Mouse (Mus musculus): ENCODE measurements at regions not wholly inside any gene's neighbourhood (a gene's known extent, or its start where the extent isn't known, plus 50 kb on each side); places are given as distances from the start of the nearest gene placed in this dataset.

- H3K9me3 ChIP-seq, result peaks cover 2% of the 10 kb centered on the region; the same call in 1 of the 2 replicates
- H3K27me3 ChIP-seq (replicated peaks; ENCODE audit: low read depth, poor library complexity, severe bottlenecking), result no peaks in the 10 kb centered on the region
- H3K27ac ChIP-seq (replicated peaks), result no peak overlapping the region
- H3K36me3 ChIP-seq (replicated peaks), result no peaks in the 10 kb centered on the region
- 84% methylated on average over 8 of the region's 8 CpGs for WGBS
- H3K4me1 ChIP-seq, result peaks cover 6% of the 10 kb centered on the region
- DNase-seq (ENCODE audit: low spot score), result no peak
- H3K4me3 ChIP-seq, result no peak overlapping the region
These were observed 180.8 kb downstream of the Usp46 start for GRCm38 (mm10) chr5:73887306-73887958.

DNA sequence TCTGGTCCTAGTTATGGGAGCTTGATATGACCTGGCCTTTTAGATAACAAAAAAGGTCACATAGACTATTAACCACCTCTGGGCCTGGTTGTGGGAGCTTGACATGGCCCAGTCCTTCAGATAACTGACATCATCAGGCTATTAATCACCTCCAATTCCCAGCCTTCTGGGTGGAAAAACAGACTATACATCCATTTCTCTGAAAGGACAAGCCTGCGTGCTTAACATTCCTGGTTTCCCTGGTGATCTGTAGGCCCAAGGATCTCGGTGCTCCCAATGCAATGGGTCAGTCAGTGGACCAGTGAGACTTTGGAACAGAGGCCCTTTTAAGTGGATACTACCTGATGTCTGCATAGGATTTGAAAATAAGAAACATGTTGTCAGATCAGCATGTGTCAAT, 179.8 kb downstream of the Usp46 start:
- DNase-seq (ENCODE audit: low spot score), result no peak
- H3K27ac ChIP-seq (replicated peaks), result no peak overlapping the region
- H3K27me3 ChIP-seq (replicated peaks; ENCODE audit: low read depth, poor library complexity, severe bottlenecking), result no peaks in the 10 kb centered on the region
- H3K4me1 ChIP-seq, result 0 out of 2 replicates have a peak, but pooled peaks cover 5% of the 10 kb centered on the region
- WGBS, result 69% methylated on average over 2 of the region's 2 CpGs
- H3K9me3 ChIP-seq, result peaks cover 2% of the 10 kb centered on the region; the same call in 1 of the 2 replicates
- H3K36me3 ChIP-seq (replicated peaks), result no peaks in the 10 kb centered on the region
- H3K4me3 ChIP-seq, result no peak overlapping the region

DNA sequence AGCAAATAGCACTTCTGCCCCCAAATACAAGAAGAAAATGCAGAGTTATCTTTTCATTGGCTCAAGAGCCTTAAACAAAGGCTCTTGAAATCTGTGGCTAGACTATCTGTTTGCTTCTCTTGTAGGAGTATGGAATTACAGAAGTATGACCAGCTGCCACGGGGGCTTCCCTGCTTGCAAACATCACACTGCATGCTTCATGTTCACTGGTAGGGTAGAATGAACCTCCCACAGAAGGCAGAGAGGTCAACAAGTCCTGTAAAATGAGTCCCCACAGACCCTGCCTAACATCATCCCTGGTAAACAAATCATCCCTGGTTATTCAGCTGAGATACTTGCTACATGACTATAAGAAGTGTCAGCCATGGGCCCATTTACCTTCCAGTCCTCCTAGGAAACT, 178.9 kb downstream of the Usp46 start:
- 60% methylated on average over 1 of the region's 1 CpGs for WGBS
- H3K27ac ChIP-seq (replicated peaks), result no peak overlapping the region
- peak; percentile 14 for DNase-seq (ENCODE audit: low spot score)

DNA sequence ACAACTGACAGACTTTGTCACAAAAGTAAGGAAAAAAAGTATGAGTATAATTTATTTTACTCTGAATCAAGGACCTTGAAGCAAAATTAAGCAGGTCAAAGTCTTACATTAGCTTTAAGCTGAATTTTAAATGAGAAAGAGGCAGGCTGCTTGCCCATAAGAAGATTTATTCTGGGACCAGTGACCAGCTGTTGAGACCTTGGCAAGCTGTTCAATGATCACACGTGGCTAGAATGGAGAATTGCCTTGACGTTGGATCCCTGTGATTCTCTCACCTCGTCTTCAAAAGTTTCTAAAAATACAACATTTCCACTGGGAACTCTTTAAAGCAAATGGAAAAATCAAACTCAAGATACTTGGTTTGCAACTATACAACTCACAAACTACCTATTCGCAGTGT, 177.3 kb downstream of the Usp46 start:
- H3K4me1 ChIP-seq, result 0 out of 2 replicates have a peak, but pooled peaks cover 5% of the 10 kb centered on the region

More for the DNA sequence above, 178.9 kb downstream of the Usp46 start:
- Histone ChIP-seq H3K9me3 (peaks cover 4% of the 10 kb centered on the region; the same call in 1 of the 2 replicates), H3K4me3 (no peak overlapping the region), H3K4me1 (0 out of 2 replicates have a peak, but pooled peaks cover 5% of the 10 kb centered on the region), H3K27me3 (replicated peaks; ENCODE audit: low read depth, poor library complexity, severe bottlenecking) (no peaks in the 10 kb centered on the region), H3K36me3 (replicated peaks) (no peaks in the 10 kb centered on the region)

DNA sequence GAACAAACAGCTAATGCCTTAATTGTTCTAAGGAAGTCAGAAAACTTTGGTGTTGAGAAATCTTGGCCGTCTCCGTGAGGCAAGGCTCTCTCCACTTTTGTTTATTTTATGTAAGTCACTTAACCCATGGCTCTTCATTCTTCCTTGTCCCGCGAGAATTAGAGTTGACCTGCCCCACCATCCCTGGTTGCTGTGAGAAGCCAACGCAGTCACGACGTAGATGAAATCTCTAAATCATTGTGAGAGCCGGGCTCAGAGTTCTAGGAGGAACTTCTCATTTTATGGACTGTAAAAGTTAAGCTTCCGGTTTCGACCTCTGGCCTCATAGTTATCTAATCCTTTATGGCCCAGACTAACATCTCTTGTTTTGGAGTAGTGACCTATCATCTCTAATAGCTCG, 176.6 kb downstream of the Usp46 start:
- Histone ChIP-seq H3K4me3 (no peak overlapping the region), H3K27me3 (replicated peaks; ENCODE audit: low read depth, poor library complexity, severe bottlenecking) (no peaks in the 10 kb centered on the region), H3K36me3 (replicated peaks) (no peaks in the 10 kb centered on the region), H3K9me3 (peaks cover 12% of the 10 kb centered on the region; the same call in 1 of the 2 replicates), H3K27ac (replicated peaks) (no peak overlapping the region), H3K4me1 (0 out of 2 replicates have a peak, but pooled peaks cover 5% of the 10 kb centered on the region)
- no peak for DNase-seq (ENCODE audit: low spot score)
- WGBS, result 80% methylated on average over 11 of the region's 11 CpGs

More for the DNA sequence above, 177.3 kb downstream of the Usp46 start:
- Histone ChIP-seq H3K27ac (replicated peaks) (no peak overlapping the region), H3K36me3 (replicated peaks) (no peaks in the 10 kb centered on the region), H3K4me3 (no peak overlapping the region), H3K9me3 (peaks cover 12% of the 10 kb centered on the region; the same call in 1 of the 2 replicates), H3K27me3 (replicated peaks; ENCODE audit: low read depth, poor library complexity, severe bottlenecking) (no peaks in the 10 kb centered on the region)
- DNase-seq (ENCODE audit: low spot score), result no peak
- 87% methylated on average over 4 of the region's 4 CpGs for WGBS

- H3K4me1 ChIP-seq, result 0 out of 2 replicates have a peak, but pooled peaks cover 5% of the 10 kb centered on the region
- no peaks in the 10 kb centered on the region for H3K27me3 ChIP-seq (replicated peaks; ENCODE audit: low read depth, poor library complexity, severe bottlenecking)
- no peaks in the 10 kb centered on the region for H3K36me3 ChIP-seq (replicated peaks)
- H3K27ac ChIP-seq (replicated peaks), result no peak overlapping the region
- DNase-seq (ENCODE audit: low spot score), result no peak
- 61% methylated on average over 4 of the region's 4 CpGs for WGBS
- peaks cover 10% of the 10 kb centered on the region; the same call in 1 of the 2 replicates for H3K9me3 ChIP-seq
- no peak overlapping the region for H3K4me3 ChIP-seq
These were observed 175.6 kb downstream of the Usp46 start for GRCm38 (mm10) chr5:73892440-73893225.

GRCm38 (mm10) chr5:73895186-73895585, 173.0 kb downstream of the Usp46 start:
- H3K27ac ChIP-seq (replicated peaks), result no peak overlapping the region
- no peaks in the 10 kb centered on the region for H3K36me3 ChIP-seq (replicated peaks)
- 92% methylated on average over 5 of the region's 5 CpGs for WGBS
- no peak overlapping the region for H3K4me3 ChIP-seq
- DNase-seq (ENCODE audit: low spot score), result no peak
- H3K9me3 ChIP-seq, result peaks cover 10% of the 10 kb centered on the region; the same call in 1 of the 2 replicates
- no peaks in the 10 kb centered on the region for H3K4me1 ChIP-seq
- no peaks in the 10 kb centered on the region for H3K27me3 ChIP-seq (replicated peaks; ENCODE audit: low read depth, poor library complexity, severe bottlenecking)

GRCm38 (mm10) chr5:73896785-73897184, 171.4 kb downstream of the Usp46 start:
- peaks cover 10% of the 10 kb centered on the region; the same call in 1 of the 2 replicates for H3K9me3 ChIP-seq
- no peak overlapping the region for H3K4me3 ChIP-seq
- H3K36me3 ChIP-seq (replicated peaks), result no peaks in the 10 kb centered on the region
- peaks cover 2% of the 10 kb centered on the region; the same call in 1 of the 2 replicates for H3K4me1 ChIP-seq
- H3K27ac ChIP-seq (replicated peaks), result no peak overlapping the region
- no peaks in the 10 kb centered on the region for H3K27me3 ChIP-seq (replicated peaks; ENCODE audit: low read depth, poor library complexity, severe bottlenecking)
- WGBS, result 100% methylated on average over 1 of the region's 1 CpGs
- no peak for DNase-seq (ENCODE audit: low spot score)

GRCm38 (mm10) chr5:73901651-73902050, 166.6 kb downstream of the Usp46 start:
- H3K4me3 ChIP-seq, result no peak overlapping the region
- H3K27me3 ChIP-seq (replicated peaks; ENCODE audit: low read depth, poor library complexity, severe bottlenecking), result no peaks in the 10 kb centered on the region
- WGBS, result 86% methylated on average over 1 of the region's 1 CpGs
- H3K36me3 ChIP-seq (replicated peaks), result no peaks in the 10 kb centered on the region
- DNase-seq (ENCODE audit: low spot score), result no peak
- peaks cover 15% of the 10 kb centered on the region for H3K4me1 ChIP-seq
- H3K27ac ChIP-seq (replicated peaks), result no peak overlapping the region
- H3K9me3 ChIP-seq, result no peaks in the 10 kb centered on the region

DNA sequence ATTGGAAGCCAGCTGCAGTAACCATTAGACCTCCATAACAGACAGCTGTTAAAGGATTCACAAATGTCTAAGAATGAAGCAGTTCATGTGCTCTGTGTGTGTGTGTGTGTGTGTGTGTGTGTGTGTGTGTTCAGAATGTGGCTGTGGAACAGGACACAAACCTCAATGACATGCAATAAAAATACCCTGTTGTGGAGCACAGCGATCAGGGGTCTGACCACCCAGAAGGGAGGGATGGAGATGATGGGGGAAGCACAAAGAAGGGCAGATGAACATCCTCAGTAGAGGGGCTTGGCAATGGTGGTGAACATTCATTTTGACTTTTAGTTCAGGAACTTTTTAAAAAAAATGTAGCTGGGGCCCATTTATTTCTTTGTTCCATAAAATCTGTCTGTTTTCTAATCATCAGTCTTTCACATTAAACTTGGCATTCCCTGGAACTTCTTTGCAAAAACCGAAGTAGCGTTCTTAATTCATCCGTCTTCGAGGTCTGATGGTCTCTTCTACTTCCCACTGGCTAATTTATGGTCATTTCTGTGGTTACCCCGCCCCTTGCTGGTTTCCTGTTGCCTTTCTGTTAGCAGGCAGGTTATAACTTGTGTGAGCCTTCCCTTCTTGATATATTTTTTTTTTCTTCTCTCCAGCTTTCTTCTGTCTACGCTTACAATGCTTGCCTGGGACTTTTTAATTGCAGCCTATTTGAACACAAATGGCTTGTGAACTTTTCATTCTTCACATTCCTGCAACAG, 165.6 kb downstream of the Usp46 start:
- Histone ChIP-seq H3K4me1 (peaks cover 15% of the 10 kb centered on the region), H3K4me3 (no peak overlapping the region), H3K36me3 (replicated peaks) (no peaks in the 10 kb centered on the region), H3K27me3 (replicated peaks; ENCODE audit: low read depth, poor library complexity, severe bottlenecking) (no peaks in the 10 kb centered on the region), H3K27ac (replicated peaks) (0 out of 2 replicates have a peak overlapping the region, but pooled peaks have one; percentile 4), H3K9me3 (no peaks in the 10 kb centered on the region)
- no peak for DNase-seq (ENCODE audit: low spot score)
- WGBS, result 73% methylated on average over 7 of the region's 7 CpGs

GRCm38 (mm10) chr5:73903219-73903570, 165.0 kb downstream of the Usp46 start:
- DNase-seq (ENCODE audit: low spot score), result no peak
- 0 out of 2 replicates have a peak overlapping the region, but pooled peaks have one; percentile 4 for H3K27ac ChIP-seq (replicated peaks)
- H3K4me3 ChIP-seq, result no peak overlapping the region
- 76% methylated on average over 8 of the region's 8 CpGs for WGBS
- peaks cover 15% of the 10 kb centered on the region for H3K4me1 ChIP-seq
- H3K27me3 ChIP-seq (replicated peaks; ENCODE audit: low read depth, poor library complexity, severe bottlenecking), result no peaks in the 10 kb centered on the region
- no peaks in the 10 kb centered on the region for H3K9me3 ChIP-seq
- no peaks in the 10 kb centered on the region for H3K36me3 ChIP-seq (replicated peaks)

DNA sequence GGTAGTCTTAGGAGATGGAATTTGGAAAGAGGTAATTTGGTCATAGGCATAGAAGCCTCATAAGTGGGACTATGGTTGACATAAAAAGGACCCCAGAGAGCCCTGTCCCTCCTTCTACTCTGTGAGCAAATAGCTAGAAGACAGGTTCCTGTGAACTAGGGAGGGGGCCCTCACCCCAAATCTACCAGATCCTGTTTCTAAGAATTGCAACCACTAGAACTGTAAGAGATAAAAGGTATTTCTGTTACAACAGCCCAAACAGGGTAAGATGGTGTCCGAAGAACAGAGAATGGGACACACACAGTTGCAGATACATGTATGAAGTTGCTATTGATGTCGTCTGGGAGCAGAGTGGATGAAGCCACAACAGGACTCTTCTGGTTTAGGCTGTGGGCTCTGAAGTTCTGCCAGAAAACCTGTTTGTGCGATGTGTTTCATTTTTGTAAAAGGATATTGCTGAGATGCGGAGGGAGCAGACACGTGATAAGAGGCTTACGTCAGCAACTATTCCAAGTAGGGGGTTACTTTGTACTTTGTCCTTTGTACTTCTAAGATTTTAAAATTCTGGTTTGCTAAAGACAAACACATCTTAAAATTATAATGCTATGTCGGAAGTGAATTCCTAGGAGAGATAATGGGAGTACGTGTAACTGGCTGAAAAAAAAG, 164.0 kb downstream of the Usp46 start:
- DNase-seq (ENCODE audit: low spot score), result no peak
- WGBS, result 91% methylated on average over 8 of the region's 8 CpGs
- no peaks in the 10 kb centered on the region for H3K36me3 ChIP-seq (replicated peaks)

More for the DNA sequence above, 164.0 kb downstream of the Usp46 start:
- Histone ChIP-seq H3K27me3 (replicated peaks; ENCODE audit: low read depth, poor library complexity, severe bottlenecking) (no peaks in the 10 kb centered on the region), H3K27ac (replicated peaks) (no peak overlapping the region), H3K4me3 (no peak overlapping the region), H3K9me3 (no peaks in the 10 kb centered on the region), H3K4me1 (peaks cover 15% of the 10 kb centered on the region)
